In the genomic region with DNA sequence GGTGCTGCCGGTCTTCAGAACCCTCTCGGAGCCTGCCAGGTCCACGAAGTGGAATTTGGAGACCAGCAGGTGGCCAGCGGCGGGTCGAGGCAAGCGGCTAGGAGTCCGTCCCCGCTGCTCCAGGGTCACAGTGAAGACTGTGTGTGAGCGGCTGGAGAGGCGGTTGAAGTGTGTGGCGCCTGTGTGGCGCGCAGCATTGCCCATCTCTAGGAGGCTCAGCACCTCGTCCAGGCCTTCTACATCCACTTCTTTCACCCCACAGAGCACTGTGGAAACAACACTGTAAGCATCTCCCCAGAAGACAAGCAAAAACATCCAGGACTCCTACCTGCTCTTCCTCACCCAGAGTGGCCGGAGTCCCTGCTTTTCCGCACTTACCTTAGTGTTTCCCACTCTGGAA, we compare ENCODE assay signal across 9 mouse cellular contexts. TPM values are rescaled to one million over a fixed set of nuclear protein-coding genes. Genes with fewer than 3 reads are reported as not detected.
A peak's percentile ranks its signal among the peaks of the same experiment; 100 is the strongest.
DNase-seq lines count a peak whose midpoint lies in the region; ATAC-seq lines count a peak whose summit lies in the region.
"Had no signal": no experiment of that assay in that cellular context is flagged by ENCODE, and none has a peak within 500 bp of the region (broad histone marks: within the 10 kb centered on the region; RNA-seq: fewer than 3 reads in every experiment).

No protein-coding gene starts in this region.

- H3K36me3 ChIP-seq in heart, embryonic 16.5 days (ENCODE audit: control insufficient read depth, insufficient read depth), result no peaks in the 10 kb centered on the region
- H3K36me3 ChIP-seq in forebrain, embryonic 10.5 days (replicated peaks), result peaks cover 42% of the 10 kb centered on the region
- peaks cover 38% of the 10 kb centered on the region for H3K36me3 ChIP-seq in midbrain, embryonic 10.5 days

- no peak for DNase-seq in heart, adult 8-10 months (ENCODE audit: low spot score)
- DNase-seq in brain, adult 2 months (ENCODE audit: low read depth, low spot score), result peak; percentile 31
- DNase-seq in forebrain, embryonic 10.5 days (ENCODE audit: extremely low spot score, low spot score), result no peak
- DNase-seq in midbrain, embryonic 10.5 days (ENCODE audit: low spot score), result no peak
- DNase-seq in spleen, adult 12 weeks (ENCODE audit: low spot score), result no peak
- no peak for DNase-seq in adrenal gland, postnatal 4 days (ENCODE audit: low spot score in 2 of 2)
- no peak for DNase-seq in thymus, adult 18-20 months

- no peak overlapping the region for H3K4me3 ChIP-seq in heart, embryonic 16.5 days (ENCODE audit: low read length)
- H3K4me3 ChIP-seq in forebrain, embryonic 10.5 days, result peak overlapping the region; percentile 56
- peak overlapping the region; percentile 59 for H3K4me3 ChIP-seq in midbrain, embryonic 10.5 days

- H3K27ac ChIP-seq in heart, embryonic 16.5 days (ENCODE audit: low read length), result no peak overlapping the region
- H3K27ac ChIP-seq in forebrain, embryonic 10.5 days, result no peak overlapping the region
- 0 out of 2 replicates have a peak overlapping the region, but pooled peaks have one; percentile 67 for H3K27ac ChIP-seq in midbrain, embryonic 10.5 days (replicated peaks)

- no peak for ATAC-seq in heart, embryonic 16.5 days (replicated peaks; ENCODE audit: extremely low read depth, insufficient read depth, low FRiP score)

- peak overlapping the region; percentile 78; the same call in 1 of the 2 replicates for H3K4me2 ChIP-seq in heart, embryonic 16.5 days (ENCODE audit: low read depth, low read length)

- H3K4me1 ChIP-seq in heart, embryonic 16.5 days (ENCODE audit: control insufficient read depth, insufficient read depth, low read length), result peaks cover 14% of the 10 kb centered on the region
- H3K4me1 ChIP-seq in forebrain, embryonic 10.5 days, result peaks cover 38% of the 10 kb centered on the region
- H3K4me1 ChIP-seq in midbrain, embryonic 10.5 days, result peaks cover 39% of the 10 kb centered on the region

- 49% methylated on average over 17 of the region's 17 CpGs for WGBS in heart, embryonic 16.5 days
- WGBS in forebrain, embryonic 10.5 days, result 16% methylated on average over 17 of the region's 17 CpGs
- WGBS in midbrain, embryonic 10.5 days, result 19% methylated on average over 17 of the region's 17 CpGs

- no peaks in the 10 kb centered on the region for H3K9me3 ChIP-seq in heart, embryonic 16.5 days (replicated peaks; ENCODE audit: control insufficient read depth, low read length)
- H3K9me3 ChIP-seq in forebrain, embryonic 10.5 days, result no peaks in the 10 kb centered on the region
- no peaks in the 10 kb centered on the region for H3K9me3 ChIP-seq in midbrain, embryonic 10.5 days (replicated peaks)

- H3K9ac ChIP-seq in heart, embryonic 16.5 days (ENCODE audit: low read length), result no peak overlapping the region

- H3K27me3 ChIP-seq in heart, embryonic 16.5 days (ENCODE audit: control insufficient read depth, insufficient read depth, low read length), result peaks cover 22% of the 10 kb centered on the region
- H3K27me3 ChIP-seq in forebrain, embryonic 10.5 days (ENCODE audit: poor library complexity, severe bottlenecking), result peaks cover 59% of the 10 kb centered on the region
- H3K27me3 ChIP-seq in midbrain, embryonic 10.5 days (ENCODE audit: low read depth, poor library complexity, severe bottlenecking), result peaks cover 48% of the 10 kb centered on the region

RNA-seq across cellular contexts. Expression of a gene that starts 4.7 kb away (rescaled TPM):
- polyA plus RNA-seq in heart, embryonic 16.5 days (2015; fragmentation: Nextera tagmentation; extraction: Ambion mirVana), result 1.5 and 1.8 TPM in 2 replicates
- 1 to 10 TPM; 1.2 to 1.4 (median 1.2) TPM for total RNA-seq in heart, adult 8-10 months (2022)
- polyA plus RNA-seq in forebrain, embryonic 10.5 days (2016; fragmentation: Nextera tagmentation; extraction: Ambion mirVana), result 6.3 and 6.4 TPM in 2 replicates
- polyA plus RNA-seq in midbrain, embryonic 10.5 days (2016; fragmentation: Nextera tagmentation; extraction: Ambion mirVana), result 5.6 and 6.0 TPM in 2 replicates
- 10 to 100 TPM; 10.6 to 11.0 TPM for total RNA-seq in adrenal gland, postnatal 4 days (2021)

RNA-seq across cellular contexts. Expression of a gene that starts 21.9 kb away (rescaled TPM):
- polyA plus RNA-seq in heart, embryonic 16.5 days (2015; fragmentation: Nextera tagmentation; extraction: Ambion mirVana), result not detected in 2 replicates
- total RNA-seq in heart, adult 8-10 months (2022), result 1 to 10 TPM; 4.4 to 5.6 (median 5.0) TPM
- polyA plus RNA-seq in forebrain, embryonic 10.5 days (2016; fragmentation: Nextera tagmentation; extraction: Ambion mirVana), result not detected in 2 replicates
- polyA plus RNA-seq in midbrain, embryonic 10.5 days (2016; fragmentation: Nextera tagmentation; extraction: Ambion mirVana), result 0.04 and 0.10 TPM in 2 replicates
- total RNA-seq in adrenal gland, postnatal 4 days (2021), result 100 to 1,000 TPM; 360 to 412 TPM
- polyA plus RNA-seq: G1E had no signal

RNA-seq across cellular contexts. Expression of a gene that starts 32.1 kb away (rescaled TPM):
- polyA plus RNA-seq in heart, embryonic 16.5 days (2015; fragmentation: Nextera tagmentation; extraction: Ambion mirVana), result 6.9 TPM in 2 replicates
- total RNA-seq in heart, adult 8-10 months (2022), result 10 to 100 TPM; 15.7 to 29.2 (median 22.4) TPM
- polyA plus RNA-seq in forebrain, embryonic 10.5 days (2016; fragmentation: Nextera tagmentation; extraction: Ambion mirVana), result 9.6 and 11.0 TPM in 2 replicates
- 9.0 and 9.3 TPM in 2 replicates for polyA plus RNA-seq in midbrain, embryonic 10.5 days (2016; fragmentation: Nextera tagmentation; extraction: Ambion mirVana)
- total RNA-seq in adrenal gland, postnatal 4 days (2021), result 10 to 100 TPM; 35.7 to 37.7 TPM

RNA-seq across cellular contexts. Expression of a gene that starts 32.1 kb away (rescaled TPM):
- polyA plus RNA-seq in heart, embryonic 16.5 days (2015; fragmentation: Nextera tagmentation; extraction: Ambion mirVana), result 0.32 and 0.49 TPM in 2 replicates
- not detected for total RNA-seq in heart, adult 8-10 months (2022)
- 0.34 and 0.45 TPM in 2 replicates for polyA plus RNA-seq in forebrain, embryonic 10.5 days (2016; fragmentation: Nextera tagmentation; extraction: Ambion mirVana)
- polyA plus RNA-seq in midbrain, embryonic 10.5 days (2016; fragmentation: Nextera tagmentation; extraction: Ambion mirVana), result 0.12 and 0.22 TPM in 2 replicates
- total RNA-seq in adrenal gland, postnatal 4 days (2021), result 1 to 10 TPM; 2.7 to 2.9 TPM

RNA-seq across cellular contexts. Expression of a gene that starts 50.8 kb away (rescaled TPM):
- 4.1 and 4.6 TPM in 2 replicates for polyA plus RNA-seq in heart, embryonic 16.5 days (2015; fragmentation: Nextera tagmentation; extraction: Ambion mirVana)
- under 1 TPM in 1 of 4 experiments, not detected in 3; 0.14 TPM for total RNA-seq in heart, adult 8-10 months (2022)
- polyA plus RNA-seq in forebrain, embryonic 10.5 days (2016; fragmentation: Nextera tagmentation; extraction: Ambion mirVana), result 18.0 and 18.2 TPM in 2 replicates
- polyA plus RNA-seq in midbrain, embryonic 10.5 days (2016; fragmentation: Nextera tagmentation; extraction: Ambion mirVana), result 14.4 and 15.4 TPM in 2 replicates
- 1 to 10 TPM; 6.3 to 6.4 TPM for total RNA-seq in adrenal gland, postnatal 4 days (2021)
